Mouse (Mus musculus): ENCODE data around the gene Fam234b. TPM values are rescaled to one million over a fixed set of nuclear protein-coding genes. Genes with fewer than 3 reads are reported as not detected.

The Fam234b gene
- polyA plus RNA-seq, 1 experiment from 2014 or later = 12.2 TPM

- Histone ChIP-seq H3K4me1 (ENCODE audit: control insufficient read depth, insufficient read depth, low read length) (no peaks in the 10 kb centered on the region), H3K27ac (ENCODE audit: low read length) (no peak overlapping the region), H3K27me3 (ENCODE audit: control insufficient read depth, insufficient read depth, low read length) (no peaks in the 10 kb centered on the region), H3K9me3 (replicated peaks; ENCODE audit: control insufficient read depth, low read length) (no peaks in the 10 kb centered on the region; the same call in 1 of the 2 replicates), H3K36me3 (ENCODE audit: control insufficient read depth, insufficient read depth) (no peaks in the 10 kb centered on the region), H3K4me3 (ENCODE audit: low read length) (no peak overlapping the region), H3K4me2 (ENCODE audit: low read depth, low read length) (no peak overlapping the region), H3K9ac (ENCODE audit: low read length) (no peak overlapping the region)
- WGBS = 79% methylated on average over 3 of the region's 3 CpGs
- ATAC-seq (replicated peaks; ENCODE audit: extremely low read depth, insufficient read depth, low FRiP score) = no peak
Observed at GRCm38 (mm10) chr6:135169246-135169645, 28.5 kb upstream of the Fam234b start.

- H3K4me2 ChIP-seq (ENCODE audit: low read depth, low read length) = no peak overlapping the region
- WGBS = 68% methylated on average over 14 of the region's 14 CpGs
- H3K4me3 ChIP-seq (ENCODE audit: low read length) = no peak overlapping the region
- H3K27ac ChIP-seq (ENCODE audit: low read length) = no peak overlapping the region
- no peaks in the 10 kb centered on the region for H3K27me3 ChIP-seq (ENCODE audit: control insufficient read depth, insufficient read depth, low read length)
- no peak for ATAC-seq (replicated peaks; ENCODE audit: extremely low read depth, insufficient read depth, low FRiP score)
- no peaks in the 10 kb centered on the region for H3K36me3 ChIP-seq (ENCODE audit: control insufficient read depth, insufficient read depth)
- H3K9me3 ChIP-seq (replicated peaks; ENCODE audit: control insufficient read depth, low read length) = no peaks in the 10 kb centered on the region; the same call in 1 of the 2 replicates
- no peak overlapping the region for H3K9ac ChIP-seq (ENCODE audit: low read length)
- no peaks in the 10 kb centered on the region for H3K4me1 ChIP-seq (ENCODE audit: control insufficient read depth, insufficient read depth, low read length)
Observed at GRCm38 (mm10) chr6:135171736-135172135, 26.0 kb upstream of the Fam234b start.

- no peak overlapping the region for H3K9ac ChIP-seq (ENCODE audit: low read length)
- H3K4me3 ChIP-seq (ENCODE audit: low read length) = no peak overlapping the region
- no peaks in the 10 kb centered on the region for H3K27me3 ChIP-seq (ENCODE audit: control insufficient read depth, insufficient read depth, low read length)
- H3K4me1 ChIP-seq (ENCODE audit: control insufficient read depth, insufficient read depth, low read length) = no peaks in the 10 kb centered on the region
- no peak for ATAC-seq (replicated peaks; ENCODE audit: extremely low read depth, insufficient read depth, low FRiP score)
- no peaks in the 10 kb centered on the region; the same call in 1 of the 2 replicates for H3K9me3 ChIP-seq (replicated peaks; ENCODE audit: control insufficient read depth, low read length)
- H3K27ac ChIP-seq (ENCODE audit: low read length) = no peak overlapping the region
- WGBS = 88% methylated on average over 1 of the region's 1 CpGs
- no peak overlapping the region for H3K4me2 ChIP-seq (ENCODE audit: low read depth, low read length)
- H3K36me3 ChIP-seq (ENCODE audit: control insufficient read depth, insufficient read depth) = no peaks in the 10 kb centered on the region
Observed at GRCm38 (mm10) chr6:135175014-135175413, 22.8 kb upstream of the Fam234b start.

GRCm38 (mm10) chr6:135177271-135177670 lies 20.5 kb upstream of the Fam234b start:
- H3K4me2 ChIP-seq (ENCODE audit: low read depth, low read length) = no peak overlapping the region
- no peak for ATAC-seq (replicated peaks; ENCODE audit: extremely low read depth, insufficient read depth, low FRiP score)
- H3K4me3 ChIP-seq (ENCODE audit: low read length) = no peak overlapping the region
- no peaks in the 10 kb centered on the region; the same call in 1 of the 2 replicates for H3K9me3 ChIP-seq (replicated peaks; ENCODE audit: control insufficient read depth, low read length)
- H3K4me1 ChIP-seq (ENCODE audit: control insufficient read depth, insufficient read depth, low read length) = no peaks in the 10 kb centered on the region
- H3K36me3 ChIP-seq (ENCODE audit: control insufficient read depth, insufficient read depth) = no peaks in the 10 kb centered on the region
- no peak overlapping the region for H3K9ac ChIP-seq (ENCODE audit: low read length)
- no peaks in the 10 kb centered on the region for H3K27me3 ChIP-seq (ENCODE audit: control insufficient read depth, insufficient read depth, low read length)
- H3K27ac ChIP-seq (ENCODE audit: low read length) = no peak overlapping the region

GRCm38 (mm10) chr6:135178599-135178998 lies 19.2 kb upstream of the Fam234b start:
- Histone ChIP-seq H3K9me3 (replicated peaks; ENCODE audit: control insufficient read depth, low read length) (no peaks in the 10 kb centered on the region; the same call in 1 of the 2 replicates), H3K36me3 (ENCODE audit: control insufficient read depth, insufficient read depth) (no peaks in the 10 kb centered on the region), H3K9ac (ENCODE audit: low read length) (no peak overlapping the region), H3K27me3 (ENCODE audit: control insufficient read depth, insufficient read depth, low read length) (no peaks in the 10 kb centered on the region), H3K27ac (ENCODE audit: low read length) (no peak overlapping the region), H3K4me1 (ENCODE audit: control insufficient read depth, insufficient read depth, low read length) (no peaks in the 10 kb centered on the region), H3K4me2 (ENCODE audit: low read depth, low read length) (no peak overlapping the region), H3K4me3 (ENCODE audit: low read length) (no peak overlapping the region)
- 34% methylated on average over 3 of the region's 3 CpGs for WGBS
- ATAC-seq (replicated peaks; ENCODE audit: extremely low read depth, insufficient read depth, low FRiP score) = no peak

- Histone ChIP-seq H3K4me3 (ENCODE audit: low read length) (no peak overlapping the region), H3K4me1 (ENCODE audit: control insufficient read depth, insufficient read depth, low read length) (no peaks in the 10 kb centered on the region), H3K9ac (ENCODE audit: low read length) (no peak overlapping the region), H3K27ac (ENCODE audit: low read length) (no peak overlapping the region), H3K27me3 (ENCODE audit: control insufficient read depth, insufficient read depth, low read length) (no peaks in the 10 kb centered on the region), H3K36me3 (ENCODE audit: control insufficient read depth, insufficient read depth) (no peaks in the 10 kb centered on the region), H3K9me3 (replicated peaks; ENCODE audit: control insufficient read depth, low read length) (no peaks in the 10 kb centered on the region), H3K4me2 (ENCODE audit: low read depth, low read length) (no peak overlapping the region)
- ATAC-seq (replicated peaks; ENCODE audit: extremely low read depth, insufficient read depth, low FRiP score) = no peak
- WGBS = 42% methylated on average over 5 of the region's 5 CpGs
Observed at GRCm38 (mm10) chr6:135182925-135183324, 14.9 kb upstream of the Fam234b start.

GRCm38 (mm10) chr6:135183961-135184360 lies 13.8 kb upstream of the Fam234b start:
- Histone ChIP-seq H3K27me3 (ENCODE audit: control insufficient read depth, insufficient read depth, low read length) (no peaks in the 10 kb centered on the region), H3K4me3 (ENCODE audit: low read length) (no peak overlapping the region), H3K27ac (ENCODE audit: low read length) (no peak overlapping the region), H3K9me3 (replicated peaks; ENCODE audit: control insufficient read depth, low read length) (no peaks in the 10 kb centered on the region), H3K36me3 (ENCODE audit: control insufficient read depth, insufficient read depth) (no peaks in the 10 kb centered on the region), H3K4me2 (ENCODE audit: low read depth, low read length) (no peak overlapping the region), H3K4me1 (ENCODE audit: control insufficient read depth, insufficient read depth, low read length) (no peaks in the 10 kb centered on the region), H3K9ac (ENCODE audit: low read length) (no peak overlapping the region)
- 36% methylated on average over 8 of the region's 8 CpGs for WGBS
- no peak for ATAC-seq (replicated peaks; ENCODE audit: extremely low read depth, insufficient read depth, low FRiP score)

- H3K4me2 ChIP-seq (ENCODE audit: low read depth, low read length) = no peak overlapping the region
- ATAC-seq (replicated peaks; ENCODE audit: extremely low read depth, insufficient read depth, low FRiP score) = no peak
- 52% methylated on average over 10 of the region's 10 CpGs for WGBS
- no peak overlapping the region for H3K4me3 ChIP-seq (ENCODE audit: low read length)
- H3K27ac ChIP-seq (ENCODE audit: low read length) = no peak overlapping the region
- H3K36me3 ChIP-seq (ENCODE audit: control insufficient read depth, insufficient read depth) = no peaks in the 10 kb centered on the region
- no peaks in the 10 kb centered on the region for H3K9me3 ChIP-seq (replicated peaks; ENCODE audit: control insufficient read depth, low read length)
- H3K27me3 ChIP-seq (ENCODE audit: control insufficient read depth, insufficient read depth, low read length) = no peaks in the 10 kb centered on the region
- no peaks in the 10 kb centered on the region for H3K4me1 ChIP-seq (ENCODE audit: control insufficient read depth, insufficient read depth, low read length)
- no peak overlapping the region for H3K9ac ChIP-seq (ENCODE audit: low read length)
Observed at GRCm38 (mm10) chr6:135187076-135187917, 10.5 kb upstream of the Fam234b start.

GRCm38 (mm10) chr6:135188629-135189028 lies 9.1 kb upstream of the Fam234b start:
- 63% methylated on average over 4 of the region's 4 CpGs for WGBS
- no peak overlapping the region for H3K4me3 ChIP-seq (ENCODE audit: low read length)
- no peaks in the 10 kb centered on the region for H3K9me3 ChIP-seq (replicated peaks; ENCODE audit: control insufficient read depth, low read length)
- no peak overlapping the region for H3K27ac ChIP-seq (ENCODE audit: low read length)
- H3K4me1 ChIP-seq (ENCODE audit: control insufficient read depth, insufficient read depth, low read length) = peaks cover 3% of the 10 kb centered on the region
- no peak overlapping the region for H3K4me2 ChIP-seq (ENCODE audit: low read depth, low read length)
- H3K9ac ChIP-seq (ENCODE audit: low read length) = no peak overlapping the region
- no peaks in the 10 kb centered on the region for H3K27me3 ChIP-seq (ENCODE audit: control insufficient read depth, insufficient read depth, low read length)
- H3K36me3 ChIP-seq (ENCODE audit: control insufficient read depth, insufficient read depth) = no peaks in the 10 kb centered on the region
- ATAC-seq (replicated peaks; ENCODE audit: extremely low read depth, insufficient read depth, low FRiP score) = no peak

Data from heart, embryonic 16.5 days (tissue).